Mouse (Mus musculus): ENCODE results near the gene Irf3.
"Not testable (repeated sequence)": the region's sequence is repeated elsewhere in the genome, so short reads cannot be mapped to it uniquely, and the experiment has no call there.

Gene Irf3

DNA sequence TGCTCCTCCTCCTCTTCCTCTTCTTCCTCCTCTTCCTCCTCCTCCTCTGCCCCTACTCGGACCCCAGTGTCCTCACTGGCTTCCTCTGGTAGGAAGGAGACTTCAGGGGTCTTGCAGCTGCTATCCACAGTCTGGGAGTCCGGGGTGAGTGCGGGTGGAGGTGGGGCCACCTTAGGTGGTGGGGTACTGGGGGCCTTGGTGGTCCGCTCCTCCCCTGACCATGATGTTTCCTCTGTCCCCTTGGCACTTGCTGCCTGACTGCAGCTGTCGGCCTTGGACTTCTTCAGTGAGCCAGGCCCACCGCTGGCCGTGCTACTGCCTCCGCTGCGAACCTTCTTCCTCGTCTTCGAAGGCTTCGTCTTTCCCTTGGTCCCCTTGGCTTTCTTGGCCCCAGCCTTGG lies 9.1 kb downstream of the Irf3 start:
- CTCF ChIA-PET, result no interaction called here

DNA sequence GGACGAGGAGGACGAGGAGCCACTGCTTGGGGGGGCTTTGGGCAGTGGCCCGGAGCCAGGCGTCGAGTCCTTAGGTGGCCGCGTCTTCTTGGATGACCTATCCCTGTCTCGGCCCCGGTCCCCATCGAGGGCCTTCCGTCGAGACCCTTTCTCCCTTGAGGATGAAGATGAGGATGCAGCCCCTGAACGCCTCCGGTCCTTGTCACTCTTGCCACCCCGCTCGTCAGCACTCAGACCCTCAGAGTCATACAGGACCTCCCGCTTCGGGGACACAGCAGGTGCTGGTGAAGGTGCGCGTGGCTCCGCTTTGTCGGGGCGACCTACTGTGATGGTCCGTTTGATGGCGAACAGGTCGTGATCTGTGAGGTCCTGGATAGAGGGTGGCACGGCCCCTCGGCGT lies 9.7 kb downstream of the Irf3 start:
- CTCF ChIA-PET, result no interaction called here

DNA sequence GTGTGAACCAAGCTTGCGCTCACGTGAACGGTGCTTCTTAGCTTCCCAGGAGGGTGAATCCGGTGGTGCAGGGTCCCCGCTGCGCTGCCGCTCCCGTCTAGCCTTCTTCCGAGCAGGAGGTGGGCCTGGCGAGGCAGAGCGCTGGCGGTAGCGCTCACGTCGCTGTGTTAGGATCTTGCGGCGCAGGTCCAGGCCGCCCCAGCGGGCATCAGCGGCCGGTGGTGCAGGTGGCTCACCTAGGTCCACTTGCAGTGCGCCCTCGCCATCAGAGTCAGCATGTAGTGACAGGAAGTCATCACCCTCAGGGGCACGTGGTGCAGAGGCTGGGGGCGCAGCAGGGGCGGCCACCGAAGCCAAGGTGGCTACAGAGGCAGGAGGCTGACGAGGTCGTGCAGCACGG lies 10.4 kb downstream of the Irf3 start:
- CTCF ChIA-PET, result no interaction called here

DNA sequence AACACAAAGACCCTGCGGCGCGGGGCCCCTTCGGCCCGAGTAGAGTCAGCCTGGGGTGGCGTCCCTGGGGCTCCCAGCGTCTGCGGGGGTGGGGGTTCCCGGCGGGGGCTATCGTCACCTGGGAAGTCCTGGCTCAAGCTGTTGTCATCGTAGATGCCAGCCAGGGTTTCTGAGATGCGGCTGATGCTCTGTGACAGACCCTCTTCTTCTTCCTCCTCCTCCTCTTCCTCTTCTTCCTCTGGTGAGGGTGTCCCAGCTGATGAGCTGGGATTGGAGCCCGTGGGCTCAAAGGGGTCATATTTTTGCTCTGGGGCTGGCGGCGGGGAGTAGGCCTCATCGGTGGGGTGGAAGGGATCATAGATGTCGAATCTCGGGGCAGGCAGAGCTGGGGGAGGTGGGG lies 11.0 kb downstream of the Irf3 start:
- CTCF ChIA-PET, result no interaction called here

DNA sequence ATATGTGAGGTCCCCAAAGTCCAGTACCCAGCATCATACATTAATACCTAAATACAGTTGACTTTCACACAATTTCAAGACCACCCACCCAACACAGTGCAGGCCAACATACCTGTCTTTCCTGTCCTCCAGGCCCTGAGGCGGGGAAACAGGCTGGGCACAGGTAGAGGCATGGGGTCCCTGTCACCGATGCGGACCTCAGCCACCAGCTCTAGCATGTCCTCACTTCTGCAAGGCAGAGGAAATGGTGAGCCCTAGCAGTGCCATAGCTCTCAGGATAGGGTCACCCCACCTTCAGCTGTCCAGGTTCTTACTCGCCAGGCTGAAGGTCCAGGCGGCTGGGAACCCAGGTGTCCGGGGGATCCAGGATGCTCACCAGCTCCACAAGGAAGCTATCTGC lies 14.6 kb downstream of the Irf3 start:
- CTCF ChIA-PET, result interaction anchor here (0.6 kb wide), 1 partner anchor 35 kb away, joined by 4 read pairs; no protein-coding TSS in a partner anchor

DNA sequence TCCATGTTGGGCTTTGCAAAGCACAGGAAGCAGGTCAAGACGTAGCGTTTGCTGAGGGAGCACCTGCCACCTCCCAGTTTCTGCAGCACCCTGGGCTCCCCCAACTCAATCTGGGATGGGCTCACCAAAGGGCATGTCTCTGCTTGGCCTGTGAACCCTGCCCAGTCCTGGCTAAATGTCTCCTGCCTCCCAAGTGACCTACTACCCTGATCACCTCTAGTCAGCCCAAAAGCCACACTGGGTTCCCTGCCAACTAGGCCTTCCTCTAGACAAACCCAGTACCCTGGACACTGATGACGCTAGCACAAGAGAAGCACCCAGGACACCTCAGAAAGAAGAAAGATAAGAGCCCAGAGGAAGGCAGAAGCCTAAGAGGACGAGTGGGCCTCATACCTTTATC lies 15.4 kb downstream of the Irf3 start:
- CTCF ChIA-PET, result interaction anchor here (0.6 kb wide), 1 partner anchor 55 kb away, joined by 4 read pairs; no protein-coding TSS in a partner anchor

DNA sequence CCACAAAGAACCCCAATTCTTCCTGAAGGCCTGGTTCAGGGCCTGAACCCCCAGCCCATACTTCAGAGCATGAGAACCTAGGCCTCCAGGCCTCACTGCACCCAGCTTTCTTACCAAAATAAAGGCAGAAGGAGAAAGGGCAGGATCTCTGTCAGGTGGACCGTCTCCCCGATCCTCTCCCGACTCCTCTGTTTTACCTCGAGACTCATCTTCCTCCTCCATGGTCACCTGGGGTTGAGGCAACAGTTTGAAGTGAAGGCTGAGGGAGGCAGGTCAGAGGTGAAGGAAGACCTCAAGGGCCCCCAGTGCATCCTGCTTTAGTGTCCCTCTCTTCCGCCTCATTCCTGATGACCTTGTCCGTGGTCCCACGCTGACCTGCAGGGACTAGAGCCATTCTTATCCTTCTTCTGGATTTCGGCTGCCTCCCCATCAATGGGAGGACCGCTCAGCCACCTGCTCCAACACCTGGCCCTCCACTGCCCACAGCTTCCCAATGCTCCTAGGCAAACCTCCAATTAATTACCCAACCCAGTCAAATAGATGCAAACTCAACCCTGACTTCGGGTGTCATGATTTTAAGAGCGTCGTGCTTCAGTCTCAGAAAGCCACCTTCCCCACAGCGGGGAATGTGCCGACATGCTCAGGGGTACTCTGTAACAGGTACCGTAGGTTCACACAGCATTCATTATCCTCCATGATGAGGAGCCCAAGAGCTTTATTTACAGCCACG lies 16.1 kb downstream of the Irf3 start:
- CTCF ChIA-PET, result interaction anchor here (0.6 kb wide), 1 partner anchor 54 kb away, joined by 4 read pairs; no protein-coding TSS in a partner anchor

DNA sequence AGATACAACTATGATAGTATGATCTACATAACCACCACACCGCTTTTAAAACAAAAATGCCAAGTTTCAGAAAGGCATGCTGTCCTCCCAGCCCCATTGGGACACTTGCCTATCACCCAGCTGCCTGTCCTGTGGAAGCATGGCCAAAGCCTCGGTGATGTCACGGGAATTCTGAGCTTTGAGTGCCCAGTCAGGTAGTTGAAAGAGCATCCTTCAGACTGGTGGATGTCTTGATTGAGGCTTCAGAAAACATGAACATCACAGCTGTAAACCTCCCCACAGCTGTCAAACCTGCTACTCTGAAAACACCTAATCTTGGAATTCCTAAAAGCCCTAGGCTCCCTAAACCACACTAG lies 16.6 kb downstream of the Irf3 start:
- CTCF ChIA-PET, result no interaction called here

DNA sequence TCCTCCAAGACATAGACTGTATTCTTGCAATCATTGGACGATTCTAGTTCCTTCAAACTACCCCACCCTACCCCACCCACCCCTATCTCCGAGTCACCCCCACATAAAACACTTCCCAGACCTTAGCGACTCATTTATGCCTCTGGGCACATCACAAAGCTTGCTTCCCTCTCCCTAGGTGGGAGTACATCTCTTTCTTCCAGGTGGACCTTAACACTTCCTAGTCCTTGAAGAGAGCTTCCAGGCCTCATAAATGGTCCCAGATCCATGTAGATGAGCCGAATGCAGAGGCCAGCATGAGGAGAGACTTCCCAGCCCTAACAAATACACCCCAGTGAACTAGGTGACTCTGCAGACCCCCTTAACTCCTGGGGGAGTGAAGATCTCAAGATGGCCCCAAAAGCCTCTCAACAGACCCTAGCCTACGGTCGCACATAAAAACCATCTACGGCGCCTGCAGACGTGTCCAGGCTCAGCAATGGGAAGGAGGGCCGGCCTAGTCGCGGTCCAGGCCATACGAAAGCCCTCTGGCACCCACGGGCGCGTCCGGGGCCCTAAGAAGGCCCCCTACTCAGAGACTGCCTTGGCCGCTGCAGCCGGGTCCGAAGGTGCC lies 18.0 kb downstream of the Irf3 start:
- CTCF ChIA-PET, result interaction anchor here (0.6 kb wide), 1 partner anchor 33 kb away, joined by 7 read pairs; no protein-coding TSS in a partner anchor

DNA sequence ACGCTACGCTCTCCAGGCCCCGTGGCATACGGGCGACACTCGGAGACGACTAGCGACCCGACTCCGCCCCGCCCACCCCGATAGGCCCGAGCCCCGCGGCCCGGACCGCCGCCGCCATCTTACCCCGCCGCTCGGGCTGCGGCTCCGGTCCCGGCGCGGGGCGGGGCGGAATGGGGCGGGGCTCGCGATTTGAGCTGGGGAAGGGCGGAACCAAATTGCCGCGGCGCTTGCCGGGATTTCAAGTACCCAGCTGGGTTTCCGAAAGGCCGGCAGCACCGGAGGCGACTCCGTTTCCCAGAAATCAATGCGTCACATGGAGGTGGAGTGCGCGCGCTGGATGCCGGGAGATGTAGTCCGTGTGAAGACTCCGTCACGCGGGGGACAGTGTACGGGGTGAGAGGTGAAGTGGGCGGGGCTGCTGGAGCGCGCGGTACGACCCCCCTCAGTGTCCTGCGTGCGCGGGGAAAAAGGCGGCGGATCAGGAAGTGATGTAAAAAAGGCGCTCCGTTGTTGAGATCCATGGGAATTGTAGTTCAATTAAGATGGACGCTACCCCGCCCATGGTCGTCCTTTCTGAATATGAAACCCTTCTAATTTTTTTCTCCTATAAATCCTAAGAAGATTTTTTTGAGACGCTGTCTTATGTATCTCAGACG lies 18.6 kb downstream of the Irf3 start, which contains the start of gene Scaf1:
Scaf1 (minus strand) TSS at position 407 of the 656 bp plus-strand sequence.
- CTCF ChIA-PET, result interaction anchor here (0.6 to 0.8 kb wide), 7 partner anchors 19 to 689 kb away, joined by 3 to 19 read pairs (median 4); partner anchors contain the start of genes Dbp and Irf3

DNA sequence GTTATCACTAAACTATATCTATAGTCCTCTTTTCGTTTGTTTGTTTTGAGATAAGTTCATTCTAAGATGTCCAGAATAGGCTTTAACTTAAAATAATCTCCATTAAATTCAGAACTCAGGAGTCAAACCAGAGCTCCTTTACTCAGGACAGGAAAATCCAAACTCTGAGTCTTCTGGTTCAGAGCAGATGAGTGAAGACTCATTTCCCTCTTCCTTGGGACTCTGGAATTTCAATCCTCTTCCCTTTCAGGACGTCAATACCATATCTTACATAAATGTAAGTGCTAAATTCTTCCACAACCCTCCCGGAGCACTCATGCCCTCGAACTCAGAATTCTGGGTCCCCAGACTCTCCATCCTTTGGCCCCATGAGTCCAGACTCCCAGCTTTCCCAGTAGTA lies 19.3 kb downstream of the Irf3 start:
- CTCF ChIA-PET, result interaction anchor here (0.7 to 0.8 kb wide), 3 partner anchors 118 to 688 kb away, joined by 3 to 5 read pairs (median 3); partner anchors contain the start of gene Dbp

DNA sequence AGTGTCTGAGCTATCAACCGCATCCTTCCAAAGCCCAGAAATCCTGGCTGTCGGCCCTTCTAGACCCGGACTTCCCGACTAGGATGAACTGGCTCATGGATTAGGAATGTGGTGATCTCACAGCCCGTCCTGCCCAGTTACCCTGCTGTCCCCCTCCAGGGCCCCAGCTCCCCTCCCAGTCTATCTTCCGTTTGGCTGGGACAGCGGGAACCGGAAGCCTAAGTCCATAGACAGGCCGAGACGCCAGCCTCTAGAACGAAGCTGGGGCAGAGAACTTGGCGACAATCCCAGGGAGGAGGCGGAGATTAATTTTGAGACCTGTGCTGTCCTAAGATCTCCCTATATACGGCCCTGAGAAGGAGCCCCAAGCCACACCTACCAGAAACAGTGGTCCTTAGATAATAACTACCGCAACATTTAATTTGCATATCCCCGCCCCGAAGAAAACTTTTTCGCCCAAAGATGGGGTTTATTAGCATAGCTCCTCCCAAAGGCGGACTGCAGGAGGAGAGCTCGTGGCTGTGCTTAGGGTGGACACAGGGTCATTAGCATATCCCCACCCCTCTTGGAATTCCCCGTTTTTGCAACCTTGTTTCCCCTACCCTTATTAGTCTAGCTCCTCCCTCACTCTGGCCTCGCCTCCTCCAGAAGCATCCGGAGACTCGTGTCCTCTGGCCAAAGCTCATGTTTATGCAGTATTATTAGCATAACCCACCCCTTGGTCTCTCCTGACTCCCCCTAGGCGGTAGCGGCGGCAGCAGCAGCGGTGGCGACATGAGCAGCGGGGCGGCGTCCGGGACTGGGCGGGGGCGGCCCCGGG lies 20.0 kb downstream of the Irf3 start, which contains the start of gene Rras:
Rras (plus strand) TSS at position 720 of the 820 bp plus-strand sequence.
- CTCF ChIA-PET, result interaction anchor here (0.6 kb wide), 1 partner anchor 379 kb away, joined by 4 read pairs; no protein-coding TSS in a partner anchor

DNA sequence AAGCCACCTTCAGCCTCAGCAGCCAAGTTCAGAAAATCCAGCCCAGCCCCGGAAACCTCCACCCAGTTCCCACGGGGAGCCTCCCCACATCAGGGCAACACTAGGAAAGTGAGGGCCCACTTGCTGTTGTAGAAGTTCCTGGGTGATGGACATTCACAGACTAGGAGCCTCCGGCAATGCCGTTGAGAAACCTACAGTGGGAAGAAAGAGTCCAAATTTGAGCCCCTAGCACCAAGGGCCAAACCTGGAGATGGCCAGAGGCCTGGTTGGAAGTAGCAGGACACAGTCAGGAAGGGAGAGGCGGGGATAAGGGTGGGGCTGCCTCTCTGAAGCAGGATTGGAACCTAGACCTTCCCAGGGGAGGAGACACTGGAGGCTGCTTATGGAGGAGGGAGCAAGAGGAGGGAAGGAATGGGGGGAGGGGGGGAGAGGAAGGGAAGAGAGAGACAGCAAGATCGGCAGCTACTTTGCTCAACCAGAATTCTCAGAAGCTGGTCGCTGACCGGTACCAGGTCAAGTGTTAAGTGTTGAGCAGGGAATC lies 21.7 kb downstream of the Irf3 start:
- CTCF ChIA-PET, result no interaction called here

DNA sequence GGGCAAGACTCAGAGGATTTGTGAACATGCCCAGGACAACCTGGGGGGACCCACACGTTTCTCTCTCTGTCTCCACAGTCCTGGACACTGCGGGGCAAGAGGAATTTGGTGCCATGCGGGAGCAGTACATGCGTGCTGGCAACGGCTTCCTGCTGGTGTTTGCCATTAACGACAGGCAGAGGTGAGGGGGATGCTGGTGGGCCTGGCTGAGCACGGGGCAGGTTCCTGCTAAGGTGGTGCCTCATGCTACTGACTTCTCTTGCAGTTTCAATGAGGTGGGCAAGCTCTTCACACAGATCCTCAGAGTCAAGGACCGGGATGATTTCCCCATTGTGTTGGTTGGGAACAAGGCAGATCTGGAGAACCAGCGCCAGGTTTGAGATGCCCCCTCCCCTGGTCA lies 22.8 kb downstream of the Irf3 start:
- CTCF ChIA-PET, result no interaction called here

DNA sequence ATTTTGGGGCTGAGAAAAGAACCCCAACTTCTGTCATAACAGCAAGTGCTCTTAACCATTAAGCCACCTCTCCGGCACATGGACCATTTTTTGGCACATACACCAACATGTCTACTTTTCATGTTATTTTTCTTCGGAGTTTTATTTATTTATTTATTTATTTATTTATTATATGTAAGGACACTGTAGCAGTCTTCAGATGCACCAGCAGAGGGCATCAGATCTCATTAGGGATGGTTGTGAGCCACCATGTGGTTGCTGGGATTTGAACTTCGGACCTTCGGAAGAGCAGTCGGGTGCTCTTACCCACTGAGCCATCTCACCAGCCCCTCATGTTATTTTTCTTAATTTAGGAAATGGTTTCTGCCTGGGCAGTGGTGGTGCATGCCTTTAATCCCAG lies 26.3 kb downstream of the Irf3 start:
- CTCF ChIA-PET, result not testable (repeated sequence)

DNA sequence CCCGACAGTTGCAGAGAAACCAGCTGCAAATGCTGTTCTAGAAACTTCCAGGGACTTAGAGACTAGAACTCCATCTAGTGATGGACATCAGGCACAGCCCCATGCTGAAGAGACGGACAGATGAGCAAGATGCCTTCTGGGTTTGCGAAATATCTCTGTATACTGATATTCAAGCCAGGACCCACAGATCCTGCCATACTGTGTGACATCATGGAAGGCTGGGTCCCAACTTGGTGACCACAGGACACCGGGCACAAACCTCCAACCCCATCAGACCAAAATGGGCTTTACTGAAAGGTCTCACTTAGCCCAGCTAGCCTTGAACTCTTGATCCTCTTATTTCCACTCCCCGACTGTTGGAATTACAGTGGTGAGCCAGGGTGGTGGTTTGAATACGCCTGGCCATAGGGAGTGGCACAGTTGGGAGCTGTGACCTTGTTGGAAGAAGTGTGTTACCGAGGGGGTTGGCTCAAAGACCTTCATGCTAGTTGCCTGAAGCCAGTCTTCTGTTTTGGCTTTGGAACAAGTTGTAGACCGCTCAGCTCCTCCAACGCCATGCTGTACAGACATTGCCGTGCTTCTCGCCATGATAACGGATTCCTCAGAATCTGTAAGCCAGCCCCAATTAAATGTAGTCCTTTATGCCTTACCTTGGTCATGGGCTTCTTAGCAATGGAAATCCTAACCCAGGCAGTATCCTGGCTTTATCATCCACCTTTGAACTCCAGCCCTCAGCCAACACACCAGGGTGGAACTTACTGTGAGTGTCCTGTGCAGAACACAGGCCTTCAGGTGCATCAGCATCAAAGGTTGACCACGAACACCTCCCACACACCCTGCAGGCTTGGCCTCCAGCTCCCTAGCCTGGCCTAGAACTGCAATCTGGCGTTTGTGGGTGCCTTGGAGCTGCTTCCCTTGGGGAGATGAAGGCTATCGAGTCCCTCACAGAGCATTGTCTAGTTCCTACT lies 27.1 kb downstream of the Irf3 start:
- CTCF ChIA-PET, result no interaction called here

DNA sequence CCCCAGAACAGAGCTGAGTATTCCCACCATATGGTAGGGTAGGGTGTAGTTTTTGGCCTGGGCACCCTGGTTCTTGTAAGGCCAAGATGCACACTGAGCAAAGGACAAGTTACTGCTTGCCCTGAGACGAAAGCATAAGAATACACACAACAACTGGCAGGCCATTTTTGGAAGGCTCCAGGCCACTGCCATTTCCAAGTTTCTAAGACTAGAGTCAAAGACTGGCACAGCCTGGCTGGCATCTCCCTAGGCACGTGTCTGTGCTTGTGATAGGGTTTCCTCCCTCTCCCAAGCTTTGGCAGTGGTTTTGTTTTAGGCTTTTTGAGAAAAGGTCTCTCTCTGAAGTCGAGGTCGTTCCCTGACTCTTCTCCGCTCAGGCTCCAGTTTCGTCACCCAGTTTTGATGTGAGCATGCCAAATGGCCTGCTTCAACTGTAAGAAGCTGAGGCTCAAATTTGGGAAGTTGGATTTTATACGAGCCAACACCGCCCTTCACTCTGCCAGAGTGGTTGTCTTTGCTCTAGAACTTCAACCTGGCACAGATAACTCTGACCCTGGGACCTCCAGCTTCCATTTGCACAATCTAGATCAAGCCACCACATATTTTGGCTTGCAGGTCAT lies 28.3 kb downstream of the Irf3 start:
- CTCF ChIA-PET, result interaction anchor here (0.7 kb wide), 1 partner anchor 12 kb away, joined by 3 read pairs; no protein-coding TSS in a partner anchor

DNA sequence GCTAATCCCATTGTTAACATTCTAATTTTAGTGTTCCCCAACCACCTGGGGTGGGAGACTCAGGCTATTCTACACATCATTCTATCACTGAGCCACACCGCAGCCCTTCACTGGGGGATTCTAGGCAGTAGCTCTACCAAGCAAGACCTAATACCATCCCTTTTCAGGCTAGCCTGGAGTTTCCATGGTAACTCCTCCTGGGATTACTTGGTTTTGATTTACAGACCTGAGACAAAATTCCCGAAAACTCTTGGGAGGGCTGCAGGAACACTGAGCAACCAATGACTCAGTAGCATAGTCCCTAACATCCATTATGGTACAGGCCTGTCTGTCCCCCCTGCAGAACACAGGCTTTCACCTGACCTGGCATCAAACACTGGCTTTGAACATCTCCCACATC lies 28.8 kb downstream of the Irf3 start:
- CTCF ChIA-PET, result no interaction called here

DNA sequence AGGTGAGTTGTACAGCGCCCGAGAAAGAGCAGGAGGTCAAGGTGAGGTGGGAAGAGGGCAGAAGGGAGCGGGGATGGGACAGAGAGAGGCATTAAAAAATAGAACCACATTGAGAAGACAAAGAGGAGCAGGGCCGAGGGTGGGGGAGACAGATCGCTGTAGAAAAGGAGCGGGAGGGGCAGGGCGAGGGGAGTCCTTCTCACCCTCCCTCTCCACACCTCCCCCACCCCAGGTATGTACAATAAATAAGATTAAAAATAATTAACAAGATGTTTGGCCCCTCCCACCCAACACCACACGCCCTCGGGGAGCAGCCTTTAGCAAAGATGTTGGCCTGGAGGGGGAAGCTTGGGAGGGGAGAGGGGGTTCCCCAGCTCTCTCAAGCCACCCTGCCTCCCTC lies 30.3 kb downstream of the Irf3 start:
- CTCF ChIA-PET, result no interaction called here

DNA sequence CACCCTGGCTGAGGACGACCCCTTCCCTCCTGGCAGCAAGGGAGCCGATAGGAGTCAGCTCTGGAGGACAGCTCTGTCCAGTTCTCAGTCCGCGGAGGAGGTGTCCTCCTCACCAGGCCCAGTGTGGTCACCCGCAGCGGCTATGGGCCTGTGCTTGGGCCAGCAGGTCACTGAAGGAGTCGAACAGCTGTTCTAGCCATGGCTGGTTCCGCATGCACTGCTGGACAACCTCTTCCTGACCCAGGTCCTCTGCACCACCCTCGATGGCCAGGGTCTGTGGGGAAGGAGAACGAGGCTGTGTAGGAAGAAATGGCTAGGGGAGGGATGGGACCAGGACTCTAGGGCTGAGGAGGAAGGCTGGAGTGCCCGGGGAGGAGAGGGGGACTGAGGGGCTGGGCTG lies 30.9 kb downstream of the Irf3 start:
- CTCF ChIA-PET, result no interaction called here

All from spleen, embryonic (tissue).